Mouse (Mus musculus) hindbrain, embryonic 14.5 days (tissue): ENCODE measurements at regions not wholly inside any gene's neighbourhood (a gene's known extent, or its start where the extent isn't known, plus 50 kb on each side); places are given as distances from the start of the nearest gene placed in this dataset.
"Not testable (repeated sequence)": the region's sequence is repeated elsewhere in the genome, so short reads cannot be mapped to it uniquely, and the experiment has no call there.

Experiments used
- ATAC-seq: fragments of 200-750 bp; cut with Nextera tagmentation; 2 replicates; pipeline ENCODE4 v1.8.0; 2017; ENCODE audit warnings: moderate number of reproducible peaks, mild to moderate bottlenecking, moderate TSS enrichment, moderate library complexity; ENCODE audit not compliant: low FRiP score
- DNase-seq: peaks from one replicate; pipeline ENCODE4 v3.0.0-alpha.2; 2015; ENCODE audit warnings: low spot score
- H3K27ac ChIP-seq: fragments of 300-500 bp; sonication (generic); 2 replicates; pipeline ENCODE4 v1.5.1; 2014; ENCODE audit warnings: mild to moderate bottlenecking, moderate library complexity
- H3K27me3 ChIP-seq: fragments of 300-500 bp; sonication (generic); 2 replicates; pipeline ENCODE4 v1.6.1; 2014; ENCODE audit warnings: mild to moderate bottlenecking, low read length, mixed read lengths; ENCODE audit not compliant: control insufficient read depth, insufficient read depth
- H3K36me3 ChIP-seq: fragments of 300-500 bp; sonication (generic); replicated peaks from 2 replicates; pipeline ENCODE4 v1.6.1; 2014; ENCODE audit not compliant: control insufficient read depth, insufficient read depth
- H3K4me1 ChIP-seq: fragments of 300-500 bp; sonication (generic); replicated peaks from 2 replicates; pipeline ENCODE4 v1.6.1; 2014; ENCODE audit warnings: antibody characterized with exemption, low read length, mixed read lengths; ENCODE audit not compliant: control insufficient read depth, insufficient read depth
- H3K4me2 ChIP-seq: fragments of 300-500 bp; sonication (generic); replicated peaks from 2 replicates; pipeline ENCODE4 v1.6.1; 2014; ENCODE audit warnings: mild to moderate bottlenecking, moderate library complexity
- H3K4me3 ChIP-seq: fragments of 300-500 bp; sonication (generic); replicated peaks from 2 replicates; pipeline ENCODE4 v1.5.1; 2014; ENCODE audit warnings: mild to moderate bottlenecking, low read length
- H3K9ac ChIP-seq: fragments of 300-500 bp; sonication (generic); 2 replicates; pipeline ENCODE4 v1.6.1; 2014
- H3K9me3 ChIP-seq: fragments of 300-500 bp; sonication (generic); 2 replicates; pipeline ENCODE4 v1.6.1; 2016; ENCODE audit warnings: low read length; ENCODE audit not compliant: control insufficient read depth
- WGBS: fragments of 180-500 bp; shearing (Covaris S2); extraction: QIAGEN DNeasy Blood & Tissue Kit; methylation state at CpG from one replicate; pipeline ENCODE4 v1.1.7; 2014; 5-methylcytosine and 5-hydroxymethylcytosine counted together

DNA sequence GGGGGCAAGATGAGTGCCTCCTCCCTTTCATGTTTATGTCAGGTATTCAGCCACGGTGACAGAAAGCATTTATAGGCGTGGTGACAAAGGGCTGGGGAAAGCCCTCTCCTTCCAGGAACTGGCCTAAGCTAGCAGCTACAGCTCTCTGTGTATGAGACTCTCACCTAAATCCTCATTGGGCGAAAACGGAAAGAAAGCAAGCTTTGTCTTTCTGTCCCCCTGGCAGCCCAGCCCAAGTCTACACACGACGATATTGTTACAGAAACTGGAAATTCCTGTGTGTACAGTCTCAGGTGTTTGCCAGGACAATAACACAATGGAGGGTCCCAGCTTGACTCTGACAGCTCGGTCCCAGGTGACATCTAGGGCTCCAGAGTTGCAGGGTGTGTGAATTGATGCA is 60.0 kb downstream of the Dact2 start:
- Histone ChIP-seq H3K27ac (no peak overlapping the region), H3K27me3 (no peaks in the 10 kb centered on the region), H3K4me3 (no peak overlapping the region), H3K4me2 (no peak overlapping the region), H3K4me1 (0 out of 2 replicates have a peak, but pooled peaks cover 13% of the 10 kb centered on the region), H3K9ac (no peak overlapping the region), H3K36me3 (no peaks in the 10 kb centered on the region), H3K9me3 (no peaks in the 10 kb centered on the region)
- DNase-seq (no peak), ATAC-seq (no peak)
- 68% methylated on average over 7 of the region's 7 CpGs for WGBS

DNA sequence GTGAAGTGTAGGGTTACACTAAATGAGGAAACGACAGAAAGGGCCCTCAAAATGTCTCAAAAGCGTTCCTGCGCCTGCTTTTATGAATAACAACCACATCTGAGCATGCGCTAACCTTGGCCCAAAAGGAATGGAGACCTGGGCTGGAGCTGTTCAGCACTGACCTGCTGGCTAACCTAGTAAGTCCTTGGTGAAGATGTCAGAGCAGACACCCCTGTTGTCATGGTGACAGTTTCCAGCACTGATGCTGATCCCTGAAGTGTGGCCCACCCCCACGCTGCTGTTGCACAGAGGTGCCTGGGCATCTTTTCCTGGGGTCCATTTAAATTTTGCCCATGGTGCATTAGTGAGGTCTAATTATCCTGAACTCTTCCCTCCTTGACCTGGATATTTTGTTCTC is 62.4 kb downstream of the Dact2 start:
- H3K4me3 ChIP-seq, result no peak overlapping the region
- no peaks in the 10 kb centered on the region for H3K36me3 ChIP-seq
- 0 out of 2 replicates have a peak, but pooled peaks cover 13% of the 10 kb centered on the region for H3K4me1 ChIP-seq
- no peaks in the 10 kb centered on the region for H3K9me3 ChIP-seq
- no peak overlapping the region for H3K9ac ChIP-seq
- no peak for ATAC-seq
- WGBS, result 70% methylated on average over 5 of the region's 5 CpGs
- no peak overlapping the region for H3K4me2 ChIP-seq
- DNase-seq, result no peak
- H3K27me3 ChIP-seq, result no peaks in the 10 kb centered on the region
- H3K27ac ChIP-seq, result no peak overlapping the region

DNA sequence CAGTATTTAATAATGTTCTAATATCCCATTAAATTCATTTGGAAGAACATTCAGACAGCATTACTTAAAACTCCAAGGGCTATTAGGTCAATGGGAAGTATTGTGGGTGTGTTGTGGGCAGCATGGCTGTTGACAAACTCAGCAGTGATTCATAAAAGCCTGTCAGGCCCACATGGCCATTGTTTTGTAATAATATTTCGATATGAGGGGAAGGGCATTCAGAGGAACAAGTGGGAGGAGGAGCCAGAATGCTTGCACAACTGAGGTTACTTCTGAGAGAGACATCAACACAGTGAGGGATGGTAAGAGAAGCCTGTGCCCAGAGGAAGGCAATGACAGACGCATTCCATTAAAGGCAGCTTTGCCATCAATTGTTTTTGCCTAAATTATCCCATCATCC is 63.8 kb downstream of the Dact2 start:
- DNase-seq, result no peak
- H3K27ac ChIP-seq, result no peak overlapping the region
- ATAC-seq, result no peak
- 63% methylated on average over 2 of the region's 2 CpGs for WGBS
- H3K4me2 ChIP-seq, result no peak overlapping the region
- 0 out of 2 replicates have a peak, but pooled peaks cover 13% of the 10 kb centered on the region for H3K4me1 ChIP-seq
- H3K27me3 ChIP-seq, result no peaks in the 10 kb centered on the region
- no peaks in the 10 kb centered on the region for H3K9me3 ChIP-seq
- H3K9ac ChIP-seq, result no peak overlapping the region
- H3K36me3 ChIP-seq, result no peaks in the 10 kb centered on the region
- no peak overlapping the region for H3K4me3 ChIP-seq

DNA sequence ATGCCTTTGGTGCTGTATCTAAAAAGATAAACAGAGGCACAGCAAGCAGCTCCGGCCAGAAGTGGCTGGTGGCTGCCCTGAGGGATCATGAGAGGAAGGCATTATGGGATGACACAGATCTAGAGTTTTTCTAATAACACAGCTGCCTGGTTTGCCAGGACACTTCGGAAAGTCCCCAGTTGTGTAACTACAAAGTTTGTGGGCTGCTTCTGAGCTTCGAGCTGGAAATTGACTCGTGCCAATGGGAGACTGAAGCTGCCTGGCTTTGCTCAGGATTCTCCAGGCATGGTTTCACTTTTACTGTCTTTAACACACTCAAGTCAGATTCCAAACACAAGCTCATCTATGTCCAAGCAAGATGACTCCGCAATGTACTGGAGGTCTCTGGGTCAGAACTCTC is 65.2 kb downstream of the Dact2 start:
- 86% methylated on average over 5 of the region's 5 CpGs for WGBS
- ATAC-seq, result no peak
- no peak overlapping the region for H3K4me2 ChIP-seq

DNA sequence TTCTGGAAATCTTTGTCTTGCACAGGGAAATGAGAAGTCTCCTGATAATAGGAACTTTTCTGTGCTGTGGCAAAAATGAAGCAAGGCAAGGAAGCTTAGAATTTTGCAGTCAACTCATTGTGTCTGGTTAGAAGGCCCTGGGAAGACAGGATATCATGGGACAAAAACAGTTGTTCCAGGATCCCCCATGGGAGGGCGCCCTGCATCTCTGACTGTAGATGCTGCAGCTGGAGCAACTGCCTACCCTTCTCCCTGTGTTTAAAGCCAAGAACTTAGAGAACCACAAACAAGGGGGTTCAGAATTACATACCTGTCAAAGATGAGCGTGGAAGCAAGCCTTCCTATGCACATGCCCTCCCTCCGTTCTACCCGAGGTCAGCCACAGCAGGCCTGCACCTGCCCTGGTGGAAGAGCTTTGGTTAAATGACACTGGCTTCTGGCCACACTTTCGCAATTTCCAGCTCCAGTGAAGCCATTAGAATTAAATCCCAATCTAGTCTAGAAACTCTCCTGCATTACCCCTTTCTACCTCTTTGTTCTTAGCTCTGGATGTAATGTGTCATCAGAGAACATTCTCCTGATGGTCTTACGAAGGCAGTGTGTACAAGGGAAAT is 67.3 kb downstream of the Dact2 start:
- H3K27me3 ChIP-seq, result no peaks in the 10 kb centered on the region
- no peak overlapping the region for H3K4me2 ChIP-seq
- WGBS, result 61% methylated on average over 6 of the region's 6 CpGs
- H3K9me3 ChIP-seq, result no peaks in the 10 kb centered on the region
- 0 out of 2 replicates have a peak, but pooled peaks cover 10% of the 10 kb centered on the region for H3K4me1 ChIP-seq
- no peak for DNase-seq
- H3K9ac ChIP-seq, result no peak overlapping the region
- H3K4me3 ChIP-seq, result no peak overlapping the region
- H3K36me3 ChIP-seq, result no peaks in the 10 kb centered on the region
- ATAC-seq, result no peak
- H3K27ac ChIP-seq, result no peak overlapping the region

More for the DNA sequence above, 65.2 kb downstream of the Dact2 start:
- H3K27ac ChIP-seq, result no peak overlapping the region
- H3K27me3 ChIP-seq, result no peaks in the 10 kb centered on the region
- no peaks in the 10 kb centered on the region for H3K36me3 ChIP-seq
- H3K9me3 ChIP-seq, result no peaks in the 10 kb centered on the region
- 0 out of 2 replicates have a peak, but pooled peaks cover 13% of the 10 kb centered on the region for H3K4me1 ChIP-seq
- no peak overlapping the region for H3K9ac ChIP-seq
- H3K4me3 ChIP-seq, result no peak overlapping the region
- no peak for DNase-seq

DNA sequence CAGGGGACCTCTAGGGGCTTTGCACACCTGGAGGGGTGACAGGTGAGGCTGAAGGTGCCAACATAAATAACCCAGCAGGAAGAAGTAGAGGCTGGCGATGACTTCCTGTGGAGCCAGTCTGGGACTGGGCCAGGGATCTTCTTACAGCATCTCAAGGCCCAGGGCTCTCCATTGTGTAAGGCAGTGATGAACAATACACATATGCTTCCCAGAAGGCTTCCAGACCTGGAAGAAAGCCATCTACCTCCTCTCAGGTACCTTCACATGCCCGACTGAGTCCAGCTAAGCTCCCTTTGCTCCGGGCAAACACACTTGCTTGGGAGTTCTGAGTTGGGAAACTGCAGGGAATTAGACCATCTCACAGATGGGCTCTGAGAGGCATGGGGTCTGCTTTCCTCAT is 69.5 kb downstream of the Dact2 start:
- 84% methylated on average over 3 of the region's 3 CpGs for WGBS
- Histone ChIP-seq H3K4me2 (no peak overlapping the region), H3K9ac (no peak overlapping the region), H3K36me3 (no peaks in the 10 kb centered on the region), H3K9me3 (no peaks in the 10 kb centered on the region), H3K4me3 (no peak overlapping the region), H3K4me1 (no peaks in the 10 kb centered on the region), H3K27ac (no peak overlapping the region), H3K27me3 (no peaks in the 10 kb centered on the region)
- DNase-seq, result no peak
- ATAC-seq, result no peak

GRCm38 (mm10) chr17:14133986-14134385 is 70.1 kb downstream of the Dact2 start:
- no peaks in the 10 kb centered on the region for H3K4me1 ChIP-seq
- WGBS, result 74% methylated on average over 2 of the region's 2 CpGs
- no peak for ATAC-seq

DNA sequence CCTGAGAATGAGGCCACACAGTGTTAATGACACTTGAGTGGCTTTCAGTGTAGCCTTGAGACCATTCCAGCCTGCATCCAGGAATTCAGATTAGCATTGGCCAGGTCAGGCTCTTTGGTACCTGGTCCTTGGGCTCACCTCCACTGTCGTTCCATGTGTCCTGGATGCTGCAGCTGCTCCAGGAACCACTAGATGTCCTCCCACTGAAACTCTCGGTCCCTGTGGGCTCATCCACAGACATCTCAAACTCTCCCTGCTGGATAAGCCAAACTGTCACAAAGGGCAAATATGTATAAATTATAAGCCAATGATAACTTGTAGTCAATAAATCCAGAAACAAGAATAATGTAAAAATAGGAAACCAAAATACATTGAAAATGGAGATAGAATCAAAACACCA is 67.7 kb upstream of the Gm7358 start:
- ATAC-seq, H3K9me3 ChIP-seq: not testable (repeated sequence)
- WGBS, result 14% methylated on average over 2 of the region's 2 CpGs

More at GRCm38 (mm10) chr17:14133986-14134385, 70.1 kb downstream of the Dact2 start:
- no peak overlapping the region for H3K4me2 ChIP-seq
- H3K9me3 ChIP-seq, result no peaks in the 10 kb centered on the region
- no peaks in the 10 kb centered on the region for H3K27me3 ChIP-seq
- no peak for DNase-seq
- no peak overlapping the region for H3K4me3 ChIP-seq
- H3K9ac ChIP-seq, result no peak overlapping the region
- H3K27ac ChIP-seq, result no peak overlapping the region
- no peaks in the 10 kb centered on the region for H3K36me3 ChIP-seq

DNA sequence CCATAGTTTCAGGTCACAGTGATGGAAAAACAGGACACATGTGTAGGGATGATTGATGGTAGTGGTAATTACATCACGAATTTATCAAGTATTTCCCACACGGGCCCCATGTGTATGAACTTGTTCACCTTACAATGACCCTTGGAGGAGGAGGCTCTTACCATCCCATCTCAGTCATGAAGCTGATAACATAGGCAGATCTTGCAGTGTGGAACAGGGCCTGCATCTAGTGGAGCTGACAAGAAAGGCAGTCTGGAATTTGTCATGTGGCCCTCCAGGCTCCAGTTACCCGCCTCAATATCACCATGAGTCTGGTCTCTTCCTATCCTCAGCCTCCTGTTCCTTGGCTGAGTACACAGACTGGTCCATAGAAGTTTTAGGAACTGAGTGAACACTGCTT is 59.5 kb upstream of the Gm7358 start:
- Histone ChIP-seq H3K4me3 (no peak overlapping the region), H3K9me3 (no peaks in the 10 kb centered on the region), H3K4me2 (no peak overlapping the region), H3K36me3 (no peaks in the 10 kb centered on the region), H3K27me3 (no peaks in the 10 kb centered on the region), H3K9ac (no peak overlapping the region), H3K4me1 (no peaks in the 10 kb centered on the region), H3K27ac (no peak overlapping the region)
- no peak for DNase-seq
- WGBS, result 80% methylated on average over 3 of the region's 3 CpGs
- no peak for ATAC-seq

More for the DNA sequence above, 67.7 kb upstream of the Gm7358 start:
- H3K4me1 ChIP-seq, DNase-seq, H3K4me2 ChIP-seq, H3K27ac ChIP-seq, H3K36me3 ChIP-seq, H3K4me3 ChIP-seq, H3K27me3 ChIP-seq, H3K9ac ChIP-seq: not testable (repeated sequence)

- no peak for DNase-seq
- 74% methylated on average over 2 of the region's 2 CpGs for WGBS
- no peaks in the 10 kb centered on the region for H3K9me3 ChIP-seq
These were observed 56.9 kb upstream of the Gm7358 start for GRCm38 (mm10) chr17:14116223-14116622.

More at GRCm38 (mm10) chr17:14116223-14116622, 56.9 kb upstream of the Gm7358 start:
- ATAC-seq, result no peak
- Histone ChIP-seq H3K9ac (no peak overlapping the region), H3K27me3 (no peaks in the 10 kb centered on the region), H3K4me2 (no peak overlapping the region), H3K4me1 (no peaks in the 10 kb centered on the region), H3K4me3 (no peak overlapping the region), H3K36me3 (no peaks in the 10 kb centered on the region), H3K27ac (no peak overlapping the region)
